Mouse (Mus musculus) stomach, embryonic 15.5 days (tissue): ENCODE data around the gene Kmt2a. TPM values are rescaled to one million over a fixed set of nuclear protein-coding genes. Genes with fewer than 3 reads are reported as not detected.
A peak's percentile ranks its signal among the peaks of the same experiment; 100 is the strongest.

Source experiments
- ATAC-seq: fragments of 200-750 bp; cut with Nextera tagmentation; 2 replicates; pipeline ENCODE4 v1.8.0; 2017; ENCODE audit warnings: low read depth, moderate number of reproducible peaks, moderate TSS enrichment; ENCODE audit not compliant: insufficient read depth, low FRiP score
- H3K27ac ChIP-seq: fragments of 300-500 bp; sonication (generic); 2 replicates; pipeline ENCODE4 v1.5.1; 2015; ENCODE audit warnings: mild to moderate bottlenecking, inconsistent platforms
- H3K27me3 ChIP-seq: fragments of 300-500 bp; sonication (generic); replicated peaks from 2 replicates; pipeline ENCODE4 v1.6.1; 2015; ENCODE audit warnings: inconsistent platforms
- H3K36me3 ChIP-seq: fragments of 300-500 bp; sonication (generic); 2 replicates; pipeline ENCODE4 v1.6.1; 2015; ENCODE audit warnings: inconsistent platforms
- H3K4me1 ChIP-seq: fragments of 300-500 bp; sonication (generic); 2 replicates; pipeline ENCODE4 v1.6.1; 2015; ENCODE audit warnings: inconsistent platforms
- H3K4me2 ChIP-seq: fragments of 300-500 bp; sonication (generic); 2 replicates; pipeline ENCODE4 v1.6.1; 2015; ENCODE audit warnings: mild to moderate bottlenecking, inconsistent platforms
- H3K4me3 ChIP-seq: fragments of 300-500 bp; sonication (generic); replicated peaks from 2 replicates; pipeline ENCODE4 v1.5.1; 2015; ENCODE audit warnings: inconsistent platforms
- H3K9ac ChIP-seq: fragments of 300-500 bp; sonication (generic); 2 replicates; pipeline ENCODE4 v1.6.1; 2015; ENCODE audit warnings: inconsistent platforms
- H3K9me3 ChIP-seq: fragments of 300-500 bp; sonication (generic); 2 replicates; pipeline ENCODE4 v1.6.1; 2016; ENCODE audit warnings: inconsistent platforms
- WGBS: fragments of 180-500 bp; shearing (Covaris S2); methylation state at CpG from one replicate; pipeline ENCODE4 v1.1.7; 2015; 5-methylcytosine and 5-hydroxymethylcytosine counted together
- polyA plus RNA-seq: library from polyadenylated mRNA; unstranded; fragments of >200 nt; fragmentation: Nextera tagmentation; extraction: Ambion mirVana; gene quantifications from 2 replicates; pipeline ENCODE4 v1.2.1, GENCODE M21; 2015

Kmt2a gene
- polyA plus RNA-seq, 1 experiment from 2014 or later, result 14.1 TPM

DNA sequence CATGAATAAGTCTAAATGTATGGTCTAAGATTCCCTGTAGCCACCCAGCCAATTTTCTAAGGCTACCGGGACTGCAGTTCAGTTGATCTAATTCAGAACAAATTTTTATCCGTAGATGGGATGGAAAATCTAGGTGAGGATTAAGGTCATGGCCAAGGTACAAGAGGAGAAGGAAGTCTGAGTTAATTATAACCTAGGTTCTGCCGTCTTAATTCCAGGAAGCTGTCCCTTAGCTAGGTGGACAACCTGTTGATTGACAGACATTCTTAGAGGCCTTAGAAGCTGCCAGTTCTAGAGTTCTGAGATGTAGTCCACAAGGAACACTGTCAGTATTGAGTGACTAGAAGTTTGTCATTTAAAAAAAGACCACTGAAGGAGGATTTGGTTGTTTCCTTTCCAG is 18.6 kb upstream of the Kmt2a start:
- no peak overlapping the region for H3K4me3 ChIP-seq
- no peaks in the 10 kb centered on the region for H3K27me3 ChIP-seq
- WGBS, result 62% methylated on average over 3 of the region's 3 CpGs
- no peaks in the 10 kb centered on the region for H3K9me3 ChIP-seq
- no peak for ATAC-seq
- H3K9ac ChIP-seq, result no peak overlapping the region
- H3K36me3 ChIP-seq, result no peaks in the 10 kb centered on the region
- no peaks in the 10 kb centered on the region for H3K4me1 ChIP-seq
- H3K4me2 ChIP-seq, result no peak overlapping the region
- no peak overlapping the region for H3K27ac ChIP-seq

DNA sequence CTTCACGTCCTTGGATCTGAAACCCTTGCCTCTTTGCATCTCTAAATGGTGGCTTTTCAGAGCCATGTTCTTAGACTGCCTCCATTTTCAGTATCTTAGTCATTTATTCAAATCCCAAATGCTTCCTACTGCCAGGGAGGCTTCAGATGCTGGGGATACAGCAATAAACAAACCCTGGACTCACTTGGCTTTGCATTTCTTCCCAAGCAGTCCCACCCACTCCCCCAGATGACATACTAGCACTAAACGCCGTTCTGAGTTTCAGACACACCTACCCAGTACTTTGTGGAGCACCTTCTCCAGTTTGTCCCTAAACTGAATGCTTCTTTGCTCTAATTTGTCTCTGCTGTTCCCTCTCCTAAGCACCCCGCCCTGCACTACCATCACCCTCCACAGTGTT is 15.9 kb upstream of the Kmt2a start:
- H3K27ac ChIP-seq, result no peak overlapping the region
- ATAC-seq, result no peak
- H3K36me3 ChIP-seq, result no peaks in the 10 kb centered on the region
- H3K4me3 ChIP-seq, result no peak overlapping the region
- no peaks in the 10 kb centered on the region for H3K27me3 ChIP-seq
- no peak overlapping the region for H3K9ac ChIP-seq
- 58% methylated on average over 4 of the region's 4 CpGs for WGBS
- H3K4me1 ChIP-seq, result no peaks in the 10 kb centered on the region
- no peak overlapping the region for H3K4me2 ChIP-seq
- H3K9me3 ChIP-seq, result no peaks in the 10 kb centered on the region

DNA sequence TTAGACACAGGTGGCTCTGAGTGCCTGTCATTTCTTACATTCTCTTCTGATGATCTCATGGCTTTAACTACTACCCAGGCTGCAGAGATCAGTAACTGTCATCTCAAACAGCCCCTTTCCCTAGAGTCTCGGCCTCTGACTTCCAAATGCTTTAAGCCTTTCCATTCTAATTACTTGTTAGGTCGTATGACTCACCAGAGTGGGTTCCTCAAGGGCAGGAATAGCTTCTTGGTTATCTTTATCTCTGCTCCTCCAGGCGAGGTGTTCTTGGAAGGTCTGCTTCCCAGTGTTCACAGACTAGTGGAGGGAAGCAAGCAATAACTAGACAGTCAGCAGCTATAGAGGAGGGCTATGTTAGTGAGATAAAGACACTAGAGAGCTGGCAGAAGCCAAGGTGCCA is 11.6 kb upstream of the Kmt2a start:
- no peak overlapping the region for H3K4me3 ChIP-seq
- H3K4me1 ChIP-seq, result no peaks in the 10 kb centered on the region
- H3K36me3 ChIP-seq, result no peaks in the 10 kb centered on the region
- WGBS, result 51% methylated on average over 3 of the region's 3 CpGs
- no peak overlapping the region for H3K9ac ChIP-seq
- no peaks in the 10 kb centered on the region for H3K27me3 ChIP-seq
- ATAC-seq, result no peak
- H3K27ac ChIP-seq, result no peak overlapping the region
- H3K9me3 ChIP-seq, result no peaks in the 10 kb centered on the region
- no peak overlapping the region for H3K4me2 ChIP-seq

DNA sequence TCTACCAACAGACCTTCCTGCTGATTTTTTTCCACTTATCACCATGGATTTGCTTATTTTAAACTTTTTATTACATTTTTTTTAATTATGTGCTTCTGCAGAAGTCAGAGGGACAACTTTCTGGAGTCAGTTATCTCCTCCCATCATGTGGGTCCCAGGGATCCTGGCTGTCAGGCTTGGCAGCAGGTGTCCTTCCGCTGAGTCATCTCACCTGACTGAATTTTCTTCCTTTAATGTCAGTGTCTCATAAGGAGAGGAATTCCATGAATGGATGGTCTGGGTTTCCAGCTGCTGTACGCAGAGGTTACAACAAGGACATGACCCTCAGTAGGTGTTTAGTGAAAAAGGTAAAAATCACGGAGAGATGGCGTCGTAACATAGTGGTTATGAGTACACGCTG is 10.1 kb upstream of the Kmt2a start:
- no peak overlapping the region for H3K27ac ChIP-seq
- 84% methylated on average over 6 of the region's 6 CpGs for WGBS
- H3K36me3 ChIP-seq, result no peaks in the 10 kb centered on the region
- H3K4me2 ChIP-seq, result no peak overlapping the region
- H3K27me3 ChIP-seq, result no peaks in the 10 kb centered on the region
- H3K4me1 ChIP-seq, result no peaks in the 10 kb centered on the region
- H3K4me3 ChIP-seq, result no peak overlapping the region
- H3K9ac ChIP-seq, result no peak overlapping the region
- H3K9me3 ChIP-seq, result no peaks in the 10 kb centered on the region
- no peak for ATAC-seq

DNA sequence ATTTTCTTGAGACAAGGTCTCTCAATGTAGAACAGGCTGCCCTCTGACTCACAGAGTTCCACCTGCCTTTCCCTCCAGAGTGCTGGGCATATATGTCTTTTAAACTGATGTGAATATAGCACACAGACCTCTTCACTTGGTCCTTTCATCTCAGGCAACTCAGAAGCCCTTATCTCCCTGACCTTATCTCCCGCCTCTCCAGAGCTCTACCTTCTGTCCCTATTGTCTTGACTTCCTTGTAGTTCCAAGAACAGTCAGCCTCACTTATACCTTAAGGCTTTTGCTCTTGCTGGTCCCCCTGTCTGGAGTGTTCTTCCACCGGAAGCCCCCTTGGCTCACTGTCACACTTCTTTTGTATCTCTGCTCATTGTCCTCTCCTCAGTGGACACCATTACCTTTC is 9.0 kb upstream of the Kmt2a start:
- Histone ChIP-seq H3K9me3 (no peaks in the 10 kb centered on the region), H3K4me2 (no peak overlapping the region), H3K27ac (no peak overlapping the region), H3K9ac (no peak overlapping the region), H3K4me3 (no peak overlapping the region), H3K27me3 (no peaks in the 10 kb centered on the region), H3K36me3 (no peaks in the 10 kb centered on the region), H3K4me1 (no peaks in the 10 kb centered on the region)
- no peak for ATAC-seq
- 50% methylated on average over 2 of the region's 2 CpGs for WGBS

GRCm38 (mm10) chr9:44888114-44888624 is 7.1 kb upstream of the Kmt2a start:
- 82% methylated on average over 7 of the region's 7 CpGs for WGBS
- Histone ChIP-seq H3K36me3 (no peaks in the 10 kb centered on the region), H3K9me3 (no peaks in the 10 kb centered on the region), H3K9ac (no peak overlapping the region), H3K4me1 (no peaks in the 10 kb centered on the region), H3K27me3 (no peaks in the 10 kb centered on the region), H3K27ac (no peak overlapping the region), H3K4me3 (no peak overlapping the region), H3K4me2 (no peak overlapping the region)
- ATAC-seq, result no peak

DNA sequence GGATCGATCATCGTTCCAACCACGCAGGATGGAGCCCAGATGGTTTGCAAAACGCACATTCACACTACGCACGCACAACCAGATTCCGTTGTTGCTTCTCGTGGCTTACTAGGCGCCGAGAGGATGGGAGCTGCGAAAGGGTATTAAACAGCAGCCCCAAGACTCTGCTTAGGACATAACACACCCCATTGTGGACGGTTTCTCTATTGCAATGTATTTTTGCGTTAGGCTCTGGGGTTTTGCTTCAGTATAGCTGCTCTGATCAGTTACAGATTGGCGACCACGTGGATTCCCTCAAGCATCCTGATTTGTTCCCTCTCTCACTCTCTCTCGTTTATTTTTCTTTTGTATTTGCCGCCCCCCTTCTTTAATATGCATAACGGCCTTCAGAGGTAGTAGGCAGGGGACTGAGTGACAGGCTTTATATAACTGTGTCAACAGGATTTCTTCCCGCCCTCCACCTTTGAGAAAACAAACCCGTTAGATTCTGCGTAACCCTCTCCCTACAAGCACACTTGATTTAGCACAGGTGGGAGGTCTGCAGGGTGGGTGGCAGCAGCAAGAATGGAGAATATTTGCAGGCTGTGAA is 2.0 kb upstream of the Kmt2a start:
- Histone ChIP-seq H3K4me2 (peak overlapping the region; percentile 98), H3K27me3 (no peaks in the 10 kb centered on the region), H3K9me3 (no peaks in the 10 kb centered on the region), H3K4me3 (peak overlapping the region; percentile 99), H3K9ac (0 out of 2 replicates have a peak overlapping the region, but pooled peaks have one; percentile 52), H3K36me3 (no peaks in the 10 kb centered on the region), H3K27ac (peak overlapping the region; percentile 99; the same call in 1 of the 2 replicates), H3K4me1 (peaks cover 18% of the 10 kb centered on the region)
- ATAC-seq, result no peak
- WGBS, result under 1% methylated on average over 21 of the region's 21 CpGs

GRCm38 (mm10) chr9:44882436-44882980 is 1.4 kb upstream of the Kmt2a start:
- ATAC-seq, result peak; percentile 52
- WGBS, result under 1% methylated on average over 26 of the region's 27 CpGs

GRCm38 (mm10) chr9:44881941-44882435 is 892 bp upstream of the Kmt2a start:
- Histone ChIP-seq H3K27me3 (no peaks in the 10 kb centered on the region), H3K4me1 (peaks cover 25% of the 10 kb centered on the region), H3K27ac (peak overlapping the region; percentile 99), H3K4me2 (peak overlapping the region; percentile 98), H3K9ac (peak overlapping the region; percentile 83), H3K9me3 (no peaks in the 10 kb centered on the region), H3K4me3 (peak overlapping the region; percentile 99), H3K36me3 (no peaks in the 10 kb centered on the region)
- ATAC-seq, result peak; percentile 63; the same call in 1 of the 2 replicates
- WGBS, result under 1% methylated on average over 29 of the region's 29 CpGs

More at GRCm38 (mm10) chr9:44882436-44882980, 1.4 kb upstream of the Kmt2a start:
- H3K4me3 ChIP-seq, result peak overlapping the region; percentile 99
- no peaks in the 10 kb centered on the region for H3K36me3 ChIP-seq
- H3K4me1 ChIP-seq, result peaks cover 19% of the 10 kb centered on the region
- no peaks in the 10 kb centered on the region for H3K27me3 ChIP-seq
- H3K9ac ChIP-seq, result peak overlapping the region; percentile 52
- H3K4me2 ChIP-seq, result peak overlapping the region; percentile 98
- peak overlapping the region; percentile 99 for H3K27ac ChIP-seq
- H3K9me3 ChIP-seq, result no peaks in the 10 kb centered on the region

GRCm38 (mm10) chr9:44880309-44881081 is 601 bp downstream of the Kmt2a start:
- under 1% methylated on average over 38 of the region's 44 CpGs for WGBS
- Histone ChIP-seq H3K27me3 (no peaks in the 10 kb centered on the region), H3K4me2 (peak overlapping the region; percentile 95), H3K4me1 (peaks cover 29% of the 10 kb centered on the region), H3K36me3 (no peaks in the 10 kb centered on the region), H3K9ac (peak overlapping the region; percentile 98), H3K9me3 (no peaks in the 10 kb centered on the region), H3K4me3 (peak overlapping the region; percentile 99), H3K27ac (peak overlapping the region; percentile 90)
- 0 out of 2 replicates have a peak, but pooled peaks have one; percentile 0 for ATAC-seq

DNA sequence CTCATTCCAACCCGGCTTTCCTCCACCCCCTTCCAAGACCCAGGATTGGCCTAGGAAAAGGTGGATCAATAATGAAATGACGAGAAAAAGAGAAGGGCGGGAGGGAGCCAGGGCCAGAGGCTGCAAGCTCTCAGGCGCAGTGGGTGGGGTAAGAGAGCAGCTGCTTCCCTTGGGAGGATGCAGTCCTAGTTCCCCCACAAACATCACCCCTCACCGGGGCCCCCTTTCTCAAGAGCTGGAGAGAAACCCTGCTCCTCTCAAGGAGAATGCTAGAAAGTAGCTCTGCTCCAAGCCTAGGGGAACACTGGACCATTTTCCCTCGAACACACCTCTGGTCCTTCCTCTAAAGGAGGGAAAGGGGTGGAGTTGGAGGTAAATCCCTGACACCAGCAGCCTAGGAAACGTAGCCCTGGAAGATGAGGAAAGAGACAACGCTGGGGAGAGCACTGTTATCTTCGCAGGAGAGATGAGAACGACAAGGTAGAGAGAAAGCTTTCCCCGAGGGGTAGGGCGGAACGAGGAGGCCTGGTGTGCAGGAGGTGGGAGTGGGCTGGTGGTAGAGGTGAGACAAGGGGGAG is 1.3 kb downstream of the Kmt2a start:
- peaks cover 31% of the 10 kb centered on the region for H3K4me1 ChIP-seq
- no peaks in the 10 kb centered on the region for H3K9me3 ChIP-seq
- H3K27me3 ChIP-seq, result no peaks in the 10 kb centered on the region
- peak overlapping the region; percentile 99 for H3K4me3 ChIP-seq
- H3K4me2 ChIP-seq, result peak overlapping the region; percentile 95
- H3K36me3 ChIP-seq, result no peaks in the 10 kb centered on the region
- no peak for ATAC-seq
- peak overlapping the region; percentile 11; the same call in 1 of the 2 replicates for H3K9ac ChIP-seq
- WGBS, result under 1% methylated on average over 13 of the region's 13 CpGs
- H3K27ac ChIP-seq, result peak overlapping the region; percentile 90
